Mouse (Mus musculus) megakaryocyte, adult 5-6 weeks (primary cell): Measurements from ENCODE around the gene Slc4a2. TPM values are rescaled to one million over a fixed set of nuclear protein-coding genes. Genes with fewer than 3 reads are reported as not detected.

ENCODE experiments used
- ATAC-seq: 2 replicates; pipeline ENCODE4 v1.8.0; 2016; ENCODE audit warnings: mild to moderate bottlenecking, inconsistent platforms; ENCODE audit not compliant: poor library complexity, severe bottlenecking
- total RNA-seq, 2 experiments: library from RNA; stranded (forward) in 1 of 2; stranded (reverse) in 1 of 2; fragments of 153-499, 151-499 nt in 1 of 2; fragments of 221-1000, 200-1000 nt in 1 of 2; gene quantifications; 2 replicates each; pipeline versions ENCODE4 v1.2.3 to v1.2.4; 2015 to 2017

Slc4a2 gene
- total RNA-seq (2015) = 17.2 and 19.9 TPM in 2 replicates
- total RNA-seq (2017) = 34.2 and 40.0 TPM in 2 replicates

DNA sequence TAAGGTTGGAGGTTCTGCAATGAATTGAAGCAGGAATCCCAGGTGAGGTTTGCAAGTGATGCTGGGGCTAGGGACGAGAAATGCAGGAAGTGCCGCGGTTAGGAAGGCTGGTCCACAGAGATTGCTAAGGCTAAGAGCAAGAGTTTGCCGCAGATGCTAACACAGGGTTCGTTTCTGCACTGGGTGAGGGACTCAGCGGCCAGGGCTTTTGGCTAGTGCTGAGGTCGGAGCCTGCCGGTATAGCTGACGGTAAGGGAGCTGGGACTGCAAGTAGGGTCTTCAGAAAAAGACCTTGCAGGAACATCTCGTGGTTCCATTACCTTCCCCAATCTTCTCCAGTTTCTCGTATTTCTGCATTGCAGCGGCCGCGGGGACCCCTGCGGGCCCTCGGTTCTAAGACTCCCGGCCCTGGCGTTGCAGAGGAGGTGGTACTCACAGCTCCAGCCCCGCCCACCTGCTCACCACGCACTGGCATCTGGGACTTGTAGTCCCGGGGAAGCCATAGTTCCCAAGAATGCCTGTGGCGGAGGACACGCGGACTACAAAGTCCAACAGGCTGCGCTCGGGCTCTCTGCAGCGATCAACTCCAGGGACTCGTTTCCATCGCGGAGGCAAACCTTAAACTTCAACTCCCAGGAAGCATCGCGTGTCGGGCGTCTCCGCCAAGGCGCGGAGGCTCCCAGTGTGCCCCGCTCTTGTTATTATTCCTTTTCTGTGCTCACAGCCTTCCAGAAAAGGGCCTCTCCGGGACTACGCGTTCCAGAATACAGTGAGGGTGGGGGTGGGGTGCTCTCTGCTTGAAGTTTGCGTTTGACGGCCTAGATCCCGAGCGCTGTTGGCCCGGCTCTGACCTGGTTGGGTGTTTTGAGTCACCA, at the start of gene Slc4a2, which contains the start of gene Cdk5:
Gene Slc4a2 (plus strand): TSS at position 709 of the 875 bp plus-strand sequence.
Gene Cdk5 (minus strand): TSS at position 402 of the 875 bp plus-strand sequence.
- ATAC-seq = peak; percentile 87

DNA sequence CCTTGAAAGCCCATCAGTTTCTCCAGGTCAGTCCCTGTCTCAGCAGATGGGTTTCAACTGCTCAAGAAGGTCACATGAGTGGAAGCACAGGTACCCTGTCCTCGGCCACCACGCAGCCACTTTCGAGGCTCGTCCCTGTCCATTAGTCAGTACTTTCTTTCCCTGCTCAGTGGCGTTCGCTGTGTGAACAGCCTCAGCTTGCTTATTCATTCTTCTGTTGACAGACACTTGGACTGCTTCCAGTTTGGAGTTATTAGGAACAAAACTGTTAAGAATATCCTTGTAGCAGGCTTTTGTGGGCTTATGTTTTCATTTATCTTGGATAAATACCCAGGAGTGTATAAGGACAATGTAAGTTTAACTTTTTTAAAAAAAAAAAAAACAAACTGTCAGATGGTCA, 49.4 kb upstream of the Slc4a2 start:
- ATAC-seq = no peak

DNA sequence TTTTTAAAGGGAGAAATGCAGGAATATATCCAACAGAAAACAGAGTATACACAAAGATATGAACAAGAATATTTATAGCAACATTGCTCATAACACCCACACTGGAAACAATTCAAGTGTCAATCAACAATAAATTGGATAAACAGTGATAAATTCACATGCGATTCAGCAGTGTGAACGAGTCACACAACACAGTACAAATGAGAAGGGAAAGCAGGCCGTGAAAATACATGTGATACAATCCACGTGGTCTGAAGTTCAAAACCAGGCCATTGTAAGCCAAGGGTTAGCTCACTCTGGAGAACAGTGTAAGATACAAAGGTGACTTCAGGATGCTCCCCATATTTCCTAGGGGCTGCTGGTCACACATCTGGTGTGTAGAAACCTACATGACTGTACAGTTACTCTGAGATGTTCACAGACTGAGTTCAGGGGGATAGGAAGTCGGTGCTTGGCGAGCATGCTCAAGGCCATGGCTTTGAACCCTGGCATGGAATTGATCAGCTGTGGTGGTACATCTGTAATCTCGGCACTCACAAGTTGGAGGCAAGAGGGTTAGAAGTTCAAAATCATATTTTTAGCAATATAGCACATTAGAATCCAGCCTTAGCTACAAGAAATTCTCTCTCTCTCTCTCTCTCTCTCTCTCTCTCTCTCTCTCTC, 48.8 kb upstream of the Slc4a2 start:
- ATAC-seq = no peak

DNA sequence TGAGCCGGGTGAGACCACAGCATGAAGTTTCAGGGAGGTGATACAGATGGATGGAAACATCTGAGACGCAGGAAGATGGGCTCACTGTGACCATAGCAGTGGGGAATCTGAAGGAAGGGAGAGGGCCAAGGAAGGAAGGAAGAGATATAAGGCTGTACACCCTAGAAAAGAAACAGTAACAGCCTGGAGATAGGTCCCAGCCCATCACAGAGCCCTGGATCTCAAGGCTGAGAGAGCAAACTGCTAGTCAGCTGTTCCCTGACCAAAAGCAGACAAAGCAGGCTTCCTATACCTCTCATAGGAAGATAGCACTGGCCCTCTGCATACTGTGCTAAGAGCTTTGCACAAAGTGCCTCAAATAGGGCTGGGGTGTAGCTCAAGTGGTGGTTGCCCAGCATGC, 44.9 kb upstream of the Slc4a2 start:
- ATAC-seq = no peak

DNA sequence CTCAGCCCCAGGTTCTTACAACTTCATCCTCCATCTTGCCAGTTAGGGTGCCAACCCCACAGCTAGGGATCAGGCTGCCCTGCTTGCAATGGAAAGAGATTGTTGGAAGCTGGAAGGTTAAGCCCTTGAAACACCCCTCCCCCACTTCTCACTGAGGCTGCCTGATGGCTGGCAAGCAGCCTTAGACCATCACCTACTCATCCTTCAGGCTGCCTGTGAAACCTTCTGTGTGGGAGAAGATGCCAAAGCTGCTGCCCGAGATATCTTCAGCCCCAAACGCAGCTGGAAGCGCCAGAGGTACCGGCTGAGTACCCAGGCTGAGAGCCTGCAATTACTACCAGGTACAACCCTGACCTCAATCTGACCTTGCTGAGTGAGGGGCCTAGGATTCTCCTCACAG, 44.1 kb upstream of the Slc4a2 start:
- no peak for ATAC-seq

DNA sequence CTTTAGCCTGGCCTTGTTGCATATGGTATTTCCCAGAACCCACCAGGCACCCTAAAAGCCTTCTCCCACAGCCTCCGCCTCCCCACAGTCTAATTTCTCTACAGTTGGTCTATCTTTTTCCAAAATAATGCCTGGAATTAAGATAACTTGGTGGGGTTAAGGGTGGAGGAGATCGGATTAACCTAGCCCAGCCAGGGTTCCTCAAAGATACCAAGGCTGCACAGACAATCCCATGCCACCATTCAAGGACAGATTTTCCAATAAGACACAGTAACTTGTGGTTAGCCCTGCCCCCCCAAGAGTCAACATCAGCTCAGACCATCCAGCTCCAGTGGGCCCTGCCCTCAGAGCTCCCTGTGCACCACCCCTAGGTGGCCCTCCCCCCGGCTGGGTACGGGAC, 43.1 kb upstream of the Slc4a2 start:
- no peak for ATAC-seq

DNA sequence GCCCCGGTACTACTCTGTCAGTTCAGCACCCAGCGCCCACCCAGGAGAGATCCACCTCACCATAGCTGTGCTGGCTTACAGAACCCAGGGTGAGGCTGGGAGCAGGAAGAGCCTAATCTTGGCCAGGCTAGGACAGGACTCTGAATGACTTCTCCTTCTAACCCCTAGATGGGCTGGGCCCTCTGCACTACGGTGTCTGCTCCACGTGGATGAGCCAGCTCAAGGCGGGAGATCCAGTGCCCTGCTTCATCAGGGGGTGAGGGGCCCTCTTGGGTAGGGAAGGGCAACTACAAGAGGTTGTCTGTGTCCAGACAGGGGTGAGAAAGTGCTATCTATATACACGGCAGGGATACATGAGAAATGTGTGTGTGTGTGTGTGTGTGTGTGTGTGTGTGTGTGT, 42.2 kb upstream of the Slc4a2 start:
- no peak for ATAC-seq

DNA sequence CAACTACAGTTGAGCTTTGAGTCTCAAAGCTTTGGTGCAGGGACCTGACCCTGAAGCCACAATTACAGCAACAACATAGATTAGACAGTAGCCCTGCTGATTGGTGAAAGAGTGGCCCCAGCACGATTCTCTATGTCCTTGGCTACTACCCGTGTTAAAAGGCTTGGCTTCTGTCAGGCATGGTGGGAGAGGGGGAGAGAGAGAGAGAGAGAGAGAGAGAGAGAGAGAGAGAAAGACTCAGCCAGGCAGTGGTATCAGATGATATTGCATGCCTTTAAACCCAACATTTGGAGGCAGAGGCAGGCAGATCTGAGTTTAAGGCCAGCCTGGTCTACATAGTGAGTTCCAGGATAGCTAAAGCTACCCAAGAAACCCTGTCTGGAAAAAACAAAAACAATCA, 41.6 kb upstream of the Slc4a2 start:
- ATAC-seq = no peak

DNA sequence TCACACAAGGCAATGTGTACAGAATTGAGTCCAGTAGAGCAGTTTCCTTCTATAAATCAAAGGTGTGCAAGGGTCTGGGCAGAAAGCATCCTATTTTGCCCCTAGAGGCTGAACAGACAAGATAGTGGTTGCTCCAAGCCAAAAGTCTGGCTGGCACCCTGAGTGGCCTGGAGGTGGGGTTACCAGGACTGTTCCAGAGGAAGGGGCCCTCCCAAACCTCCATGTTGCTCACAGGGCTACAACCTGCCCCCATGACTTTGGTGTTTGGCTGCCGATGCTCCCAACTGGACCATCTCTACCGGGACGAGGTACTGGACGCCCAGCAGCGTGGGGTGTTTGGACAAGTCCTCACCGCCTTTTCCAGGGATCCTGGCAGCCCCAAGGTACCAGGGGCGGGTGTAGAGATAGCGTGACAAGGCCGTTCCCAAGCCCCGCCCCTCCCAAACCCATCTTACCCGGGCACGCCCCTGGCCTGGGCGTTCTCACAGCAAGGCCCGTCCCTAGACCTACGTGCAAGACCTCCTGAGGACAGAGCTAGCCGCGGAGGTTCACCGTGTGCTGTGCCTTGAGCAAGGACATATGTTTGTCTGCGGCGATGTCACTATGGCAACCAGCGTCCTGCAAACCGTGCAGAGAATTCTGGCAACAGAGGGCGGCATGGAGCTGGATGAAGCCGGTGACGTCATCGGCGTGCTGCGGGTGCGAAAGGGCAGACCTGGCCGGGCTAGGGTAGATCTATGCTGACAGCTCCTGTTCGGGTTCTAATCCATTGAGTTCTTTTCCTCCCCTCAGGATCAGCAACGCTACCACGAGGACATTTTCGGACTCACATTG, 40.4 kb upstream of the Slc4a2 start:
- ATAC-seq = peak; percentile 77

DNA sequence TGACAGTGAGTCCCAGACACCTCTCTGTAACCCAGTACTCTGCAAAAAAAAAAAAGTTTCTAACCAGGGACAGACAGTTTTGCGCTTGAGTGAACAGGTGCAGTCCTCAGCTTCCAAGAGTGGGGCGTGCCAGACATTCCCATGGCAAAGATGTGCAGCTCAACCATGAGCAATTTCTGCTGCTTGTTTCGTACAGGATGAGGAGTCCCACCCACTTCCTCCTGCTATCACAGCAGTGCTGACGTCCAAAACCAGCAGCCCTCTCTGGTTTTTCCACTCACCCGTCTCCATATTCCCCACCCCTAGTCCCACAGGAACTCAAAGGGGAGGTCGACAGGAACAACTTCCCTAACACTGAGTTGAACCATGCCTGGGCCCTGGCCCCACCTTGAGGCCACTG, 39.2 kb upstream of the Slc4a2 start:
- peak; percentile 33 for ATAC-seq

DNA sequence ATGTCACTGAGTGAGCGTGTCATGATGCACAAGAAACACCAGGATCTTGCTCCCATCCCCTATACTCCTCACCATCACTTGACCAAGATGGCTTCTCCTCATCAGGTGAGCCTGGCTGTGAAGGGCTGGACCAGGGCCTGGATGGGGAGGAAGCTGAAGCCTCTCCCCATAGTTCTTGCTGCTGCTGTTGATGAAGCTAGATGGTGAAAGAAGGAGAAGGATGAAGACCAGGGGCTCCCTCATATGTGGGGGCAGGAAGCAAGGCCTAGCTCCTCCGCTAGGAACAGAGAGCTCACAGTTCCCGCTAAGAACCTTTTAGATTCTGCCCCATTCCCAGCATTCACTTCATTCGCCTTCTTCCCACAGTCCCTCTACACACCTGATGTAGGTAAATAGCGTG, 38.3 kb upstream of the Slc4a2 start:
- no peak for ATAC-seq

DNA sequence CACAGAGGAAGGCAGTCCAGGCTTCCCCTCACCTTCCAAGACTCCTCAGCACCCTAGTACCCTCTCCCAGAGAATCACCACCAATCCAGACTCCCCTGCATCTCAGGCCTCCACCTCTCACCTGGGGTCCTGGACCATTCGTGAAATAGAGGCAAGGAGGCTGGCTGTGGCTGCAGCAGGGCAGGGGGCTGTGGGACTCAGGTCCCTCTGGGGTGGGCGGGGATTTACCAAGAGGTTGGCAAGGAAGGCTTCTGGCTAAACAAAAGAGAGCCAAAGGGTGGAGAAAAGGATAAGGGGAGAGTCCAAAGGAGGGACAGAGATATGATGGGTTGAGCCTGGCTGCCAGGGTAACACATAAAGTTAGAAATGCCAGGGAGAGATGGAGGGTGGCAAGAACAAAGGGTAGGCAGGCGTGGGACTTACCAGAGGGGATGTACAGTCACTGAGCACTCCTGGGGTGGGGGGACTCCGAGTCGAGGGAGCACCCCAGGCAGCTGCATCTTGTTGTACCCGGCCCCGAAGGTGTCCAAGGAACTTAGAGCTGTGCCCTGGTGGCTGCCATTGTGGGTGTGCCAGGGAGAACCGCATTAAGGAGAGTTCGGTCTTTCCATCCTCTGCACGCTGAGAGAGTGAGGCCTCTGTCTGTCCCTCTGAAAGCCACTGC, 37.6 kb upstream of the Slc4a2 start:
- no peak for ATAC-seq

DNA sequence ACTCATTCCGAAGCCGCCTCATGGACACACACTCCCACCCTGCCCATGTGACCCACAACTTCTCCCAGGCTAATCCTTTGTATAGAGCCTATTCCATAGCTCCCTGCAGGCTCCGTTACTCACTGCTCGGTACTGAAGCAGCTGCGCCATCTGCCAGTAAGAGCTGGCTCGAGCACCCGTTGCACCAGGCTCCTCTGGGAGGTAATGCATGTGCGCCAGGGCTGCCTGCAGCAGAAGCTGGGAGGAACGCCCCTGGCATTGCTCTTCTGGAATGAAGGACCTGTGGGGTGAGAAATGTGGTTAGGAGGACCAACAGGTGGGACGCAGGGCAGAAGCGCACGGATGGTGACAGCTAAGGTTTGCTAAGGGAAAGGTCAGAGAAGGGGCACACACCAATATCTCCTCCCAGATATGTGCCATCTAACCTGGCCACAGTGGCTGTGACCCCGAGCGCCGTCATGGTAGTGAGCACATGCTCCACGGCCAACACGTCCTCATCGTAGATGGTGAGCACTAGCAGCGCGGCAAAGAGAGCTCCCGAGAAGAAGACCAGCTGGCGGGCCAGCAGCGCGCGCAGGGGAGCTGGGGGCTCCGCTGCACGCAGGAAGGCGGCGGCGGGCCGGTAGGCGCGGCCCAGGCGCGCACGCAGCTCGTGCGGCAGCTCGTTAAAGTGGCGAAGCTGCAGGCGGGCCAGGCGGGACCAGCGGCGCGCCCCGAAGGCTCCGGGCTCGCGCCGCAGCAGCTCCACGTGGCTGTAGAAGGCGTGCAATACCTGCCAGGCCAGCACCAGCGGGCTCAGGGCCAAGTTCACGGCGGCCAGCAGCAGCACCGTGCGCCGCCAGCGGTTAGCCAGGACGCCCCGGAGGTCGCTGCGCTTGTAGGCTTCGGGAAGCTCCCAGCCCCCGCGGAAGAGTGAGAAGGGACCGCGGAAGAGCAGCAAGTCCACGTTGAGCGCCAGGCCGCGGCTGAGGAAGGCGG, 36.1 kb upstream of the Slc4a2 start:
- ATAC-seq = no peak

DNA sequence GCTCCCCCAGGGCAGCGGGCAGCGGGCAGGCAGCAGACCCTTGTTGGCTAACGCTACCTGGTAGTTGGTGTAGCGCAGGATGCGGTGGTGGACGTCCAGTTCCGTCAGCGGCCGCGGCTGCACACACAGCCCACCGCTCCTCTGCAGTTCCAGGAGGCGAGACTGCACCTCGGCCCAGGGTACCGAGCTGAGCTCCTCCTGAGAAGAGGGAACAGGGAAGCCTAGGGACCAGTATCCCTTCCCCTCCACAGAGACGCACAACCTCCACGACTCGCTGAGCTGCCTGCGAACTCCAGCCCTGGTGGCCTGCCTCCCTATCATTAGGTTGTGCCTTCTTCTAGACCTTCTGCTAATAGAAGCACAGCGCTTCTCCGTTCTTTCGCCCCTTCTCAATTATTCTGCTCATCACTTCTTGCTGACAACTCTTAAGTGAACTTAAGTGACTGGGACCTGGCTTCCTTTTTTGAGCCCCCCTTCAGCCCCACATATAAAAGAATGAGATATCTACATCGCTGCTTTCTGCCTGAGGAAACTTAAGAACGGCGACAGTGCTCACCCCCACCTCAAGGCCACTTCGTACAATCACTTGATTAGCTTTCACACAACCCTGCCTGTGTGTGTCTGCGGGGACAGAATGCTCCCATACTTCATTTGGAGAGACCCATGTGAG, 35.3 kb upstream of the Slc4a2 start:
- no peak for ATAC-seq

DNA sequence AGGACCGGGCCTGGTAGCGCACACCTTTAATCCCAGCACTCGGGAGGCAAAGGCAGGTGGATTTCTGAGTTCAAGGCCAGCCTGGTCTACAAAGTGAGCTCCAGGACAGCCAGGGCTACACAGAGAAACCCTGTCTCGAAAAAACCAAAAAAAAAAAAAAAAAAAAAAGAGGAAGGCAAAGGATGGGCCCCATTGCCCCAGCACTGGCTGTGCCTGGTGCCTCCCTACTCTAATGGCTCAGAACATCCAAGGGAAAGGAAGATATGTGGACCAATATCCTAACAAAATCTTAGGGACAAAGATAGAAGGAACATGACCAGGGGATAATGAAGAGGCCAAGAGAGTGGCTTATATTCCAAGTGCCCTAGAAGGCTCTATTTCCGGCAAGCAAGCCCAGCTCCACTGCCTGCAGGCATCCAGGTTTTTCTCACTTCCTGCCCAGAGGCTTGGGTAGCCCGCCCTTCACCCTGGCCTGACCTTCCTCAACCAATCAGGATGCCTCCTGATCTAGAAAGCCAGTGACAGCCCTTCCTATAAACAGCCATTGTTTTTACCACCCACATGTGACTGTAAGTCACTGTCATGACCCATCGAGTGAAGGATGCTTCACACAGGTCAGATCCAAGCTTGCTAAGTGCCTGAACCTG, 34.5 kb upstream of the Slc4a2 start:
- peak; percentile 45 for ATAC-seq

DNA sequence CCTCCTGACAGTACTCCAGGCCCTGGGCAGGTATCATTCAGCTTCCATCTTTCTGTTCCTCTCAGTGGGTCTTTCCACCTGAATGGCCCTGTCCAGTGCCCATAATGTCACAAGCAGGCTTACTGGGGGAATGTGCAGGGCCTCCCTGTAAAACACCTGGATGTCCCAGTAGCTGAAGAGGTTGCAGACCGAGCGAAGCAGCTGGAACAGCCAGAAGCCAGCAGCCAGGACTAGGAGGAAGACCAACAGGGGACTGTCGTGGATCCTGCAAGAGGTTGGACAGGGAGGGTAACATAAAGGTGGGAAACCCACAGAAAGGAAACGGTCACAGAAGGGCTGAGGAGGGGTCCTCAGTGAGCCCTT, 34.0 kb upstream of the Slc4a2 start:
- no peak for ATAC-seq

DNA sequence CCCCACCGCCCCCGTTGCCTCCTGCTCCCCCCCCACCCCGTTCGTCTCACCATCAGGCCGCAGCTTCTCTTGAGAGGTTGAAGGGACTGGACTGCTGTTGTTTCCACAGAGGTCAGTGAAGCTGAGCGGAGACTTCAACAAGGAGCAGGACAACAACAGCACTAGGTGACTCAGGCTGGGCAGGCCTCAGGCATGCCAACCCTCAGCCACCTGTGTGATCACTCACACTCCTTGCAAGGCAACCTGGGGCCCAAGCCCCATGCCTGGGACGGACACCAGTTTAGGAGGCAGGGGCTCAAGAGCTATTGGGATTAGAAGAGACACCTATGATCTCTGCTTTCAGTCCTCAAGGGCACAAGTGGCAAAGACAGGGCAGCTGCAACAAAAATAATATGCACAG, 31.8 kb upstream of the Slc4a2 start, which contains the start of gene Atg9b:
Gene Atg9b (minus strand): TSS at position 280 of the 400 bp plus-strand sequence.
- no peak for ATAC-seq

DNA sequence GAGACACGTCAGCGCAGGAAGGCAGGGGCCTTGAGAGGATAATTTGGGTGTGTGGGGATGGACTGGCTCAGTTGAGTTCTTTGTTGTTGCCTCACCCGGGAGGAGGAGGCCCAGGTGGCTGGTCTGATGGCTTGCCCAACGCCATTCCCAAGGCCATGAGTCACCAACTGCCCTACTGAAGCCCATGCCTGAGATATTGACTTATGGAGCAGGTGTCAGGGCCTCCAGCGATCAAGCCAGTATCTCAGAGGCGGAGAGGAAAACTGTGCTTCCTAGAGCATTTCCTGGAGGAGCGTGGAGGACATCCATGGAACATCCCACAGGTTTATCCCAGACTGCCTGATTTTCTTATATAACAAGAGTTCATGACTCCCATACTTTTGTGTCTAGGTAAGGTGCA, 30.9 kb upstream of the Slc4a2 start:
- ATAC-seq = no peak
